Mouse (Mus musculus) megakaryocyte-erythroid progenitor cell, adult 5 weeks (primary cell): ENCODE data around the gene Psmb11. TPM values are rescaled to one million over a fixed set of nuclear protein-coding genes. Genes with fewer than 3 reads are reported as not detected.

Experiments
- polyA plus RNA-seq: library from polyadenylated mRNA; stranded (reverse); fragments of >175 nt; gene quantifications from 2 replicates; pipeline ENCODE4 v1.2.3, GENCODE M21; 2012

The Psmb11 gene
- 0.03 TPM in 1 of 2 replicates, not detected in the other for polyA plus RNA-seq

GRCm38 (mm10) chr14:54621133-54621532 is at the start of gene Psmb11:
Gene Psmb11 (plus strand): TSS chr14:54621433.

GRCm38 (mm10) chr14:54577089-54577982 is 43.9 kb upstream of the Psmb11 start, which contains the start of gene Ajuba:
Gene Ajuba (minus strand): TSS chr14:54577558.

GRCm38 (mm10) chr14:54605752-54606321 is 15.4 kb upstream of the Psmb11 start, which contains the start of gene 4931414P19Rik:
Gene 4931414P19Rik (minus strand): TSS chr14:54605993.

GRCm38 (mm10) chr14:54617897-54618365 is 3.3 kb upstream of the Psmb11 start, which contains the start of gene Psmb5:
Gene Psmb5 (minus strand): TSS chr14:54618022.

GRCm38 (mm10) chr14:54640946-54641304 is 19.7 kb downstream of the Psmb11 start, which contains the start of gene Gm17606:
Gene Gm17606 (plus strand): TSS chr14:54640952.

GRCm38 (mm10) chr14:54641305-54641969 is 20.2 kb downstream of the Psmb11 start, which contains the start of gene Cdh24:
Gene Cdh24 (minus strand): TSS chr14:54641364.

Other genes with a start within 250 kb of the Psmb11 start
- gene Slc7a7, start 203.7 kb upstream of the Psmb11 start, polyA plus RNA-seq: 2.2 and 3.1 TPM in 2 replicates
- gene Mrpl52, start 194.5 kb upstream of the Psmb11 start, polyA plus RNA-seq: 960 and 1,112 TPM in 2 replicates
- 20.3 and 22.5 TPM in 2 replicates for gene Mmp14, start 189.8 kb upstream of the Psmb11 start, polyA plus RNA-seq
- gene Lrp10, start 157.3 kb upstream of the Psmb11 start, polyA plus RNA-seq: 296 and 301 TPM in 2 replicates
- gene Rem2, start 145.3 kb upstream of the Psmb11 start, polyA plus RNA-seq: 3.4 and 4.2 TPM in 2 replicates
- gene Prmt5, start 103.9 kb upstream of the Psmb11 start, polyA plus RNA-seq: 273 and 283 TPM in 2 replicates
- 99.9 and 102 TPM in 2 replicates for gene Haus4, start 66.8 kb upstream of the Psmb11 start, polyA plus RNA-seq
- 1.2 and 1.8 TPM in 2 replicates for gene Ajuba, start 43.9 kb upstream of the Psmb11 start, polyA plus RNA-seq
- gene 4931414P19Rik, start 15.4 kb upstream of the Psmb11 start, polyA plus RNA-seq: 16.5 and 26.8 TPM in 2 replicates
- gene Psmb5, start 3.4 kb upstream of the Psmb11 start, polyA plus RNA-seq: 171 and 175 TPM in 2 replicates
- not detected in 2 replicates for gene Gm17606, start 19.5 kb downstream of the Psmb11 start, polyA plus RNA-seq
- gene Cdh24, start 19.9 kb downstream of the Psmb11 start, polyA plus RNA-seq: 8.6 and 11.3 TPM in 2 replicates
- 97.6 and 115 TPM in 2 replicates for gene 1700123O20Rik, start 64.8 kb downstream of the Psmb11 start, polyA plus RNA-seq
- gene Acin1, start 65.5 kb downstream of the Psmb11 start, polyA plus RNA-seq: 689 and 1,048 TPM in 2 replicates
- 0.06 TPM in 1 of 2 replicates, not detected in the other for gene Gm29776, start 77.4 kb downstream of the Psmb11 start, polyA plus RNA-seq
- gene Cebpe, start 90.7 kb downstream of the Psmb11 start, polyA plus RNA-seq: 125 and 136 TPM in 2 replicates
- 4.6 and 7.5 TPM in 2 replicates for gene Slc7a8, start 160.5 kb downstream of the Psmb11 start, polyA plus RNA-seq
- gene Rnf212b, start 192.7 kb downstream of the Psmb11 start, polyA plus RNA-seq: not detected in 2 replicates
- 2.0 and 2.2 TPM in 2 replicates for gene Homez, start 249.5 kb downstream of the Psmb11 start, polyA plus RNA-seq